Mouse (Mus musculus): ENCODE results near the gene Palld.
A peak's percentile ranks its signal among the peaks of the same experiment; 100 is the strongest.

Palld gene

GRCm38 (mm10) chr8:61722226-61722625 is 180.3 kb downstream of the Palld start:
- DNase-seq: no peak

GRCm38 (mm10) chr8:61715351-61716125 is 187.0 kb downstream of the Palld start:
- DNase-seq: no peak

GRCm38 (mm10) chr8:61714293-61714831 is 188.1 kb downstream of the Palld start:
- no peak for DNase-seq

- DNase-seq: no peak
Observed at GRCm38 (mm10) chr8:61713195-61713990, 189.1 kb downstream of the Palld start.

- DNase-seq: no peak
Observed at GRCm38 (mm10) chr8:61712426-61712825, 190.1 kb downstream of the Palld start.

GRCm38 (mm10) chr8:61708586-61709305 is 193.7 kb downstream of the Palld start:
- no peak for DNase-seq

GRCm38 (mm10) chr8:61705491-61705890 is 197.0 kb downstream of the Palld start:
- DNase-seq: no peak

GRCm38 (mm10) chr8:61702122-61702521 is 200.4 kb downstream of the Palld start:
- DNase-seq: no peak

GRCm38 (mm10) chr8:61700932-61701681 is 201.4 kb downstream of the Palld start:
- peak in 1 of 2 experiments; percentile 31 for DNase-seq

- DNase-seq: peak; percentile 48 to 59
Observed at GRCm38 (mm10) chr8:61700298-61700697, 202.2 kb downstream of the Palld start.

- peak in 1 of 2 experiments; percentile 26 for DNase-seq
Observed at GRCm38 (mm10) chr8:61698959-61699358, 203.5 kb downstream of the Palld start.

GRCm38 (mm10) chr8:61697728-61698385 is 204.6 kb downstream of the Palld start:
- no peak for DNase-seq

GRCm38 (mm10) chr8:61696846-61697455 is 205.5 kb downstream of the Palld start:
- no peak for DNase-seq

GRCm38 (mm10) chr8:61695416-61695815 is 207.1 kb downstream of the Palld start:
- DNase-seq: peak; percentile 35 to 42

GRCm38 (mm10) chr8:61692866-61693265 is 209.6 kb downstream of the Palld start:
- DNase-seq: no peak

GRCm38 (mm10) chr8:61692129-61692528 is 210.4 kb downstream of the Palld start:
- DNase-seq: no peak

- no peak for DNase-seq
Observed at GRCm38 (mm10) chr8:61691391-61691790, 211.1 kb downstream of the Palld start.

- no peak for DNase-seq
Observed at GRCm38 (mm10) chr8:61687071-61687470, 215.4 kb downstream of the Palld start.

GRCm38 (mm10) chr8:61686340-61686739 is 216.2 kb downstream of the Palld start:
- DNase-seq: peak; percentile 59 to 66

- no peak for DNase-seq
Observed at GRCm38 (mm10) chr8:61685280-61685679, 217.2 kb downstream of the Palld start.

GRCm38 (mm10) chr8:61684280-61684939 is 218.1 kb downstream of the Palld start:
- DNase-seq: no peak

Measured in kidney, postnatal 4 days (tissue).